Mouse (Mus musculus) cerebellum, adult 2 months (tissue): ENCODE measurements around the gene Mrpl23.

Experiments
- CTCF ChIP-seq: fragments of 200-500 bp; IDR thresholded peaks from 2 replicates; pipeline ENCODE4 v1.5.1; 2011; ENCODE audit warnings: low read depth, mild to moderate bottlenecking, control low read depth, low read length, moderate library complexity, borderline replicate concordance; ENCODE audit not compliant: insufficient read depth
- POLR2A ChIP-seq: fragments of 200-500 bp; IDR thresholded peaks from 2 replicates; pipeline ENCODE4 v1.6.1; 2011; ENCODE audit warnings: low read length, control low read depth, borderline replicate concordance; ENCODE audit not compliant: insufficient read depth

- no peak for TF ChIP-seq CTCF
- no peak for TF ChIP-seq POLR2A
Observed at GRCm38 (mm10) chr7:142572992-142573391, 40.5 kb downstream of the Mrpl23 start.
